Mouse (Mus musculus): Measurements from ENCODE around the gene Gm11213.
A peak's percentile ranks its signal among the peaks of the same experiment; 100 is the strongest.

Gm11213 gene

DNA sequence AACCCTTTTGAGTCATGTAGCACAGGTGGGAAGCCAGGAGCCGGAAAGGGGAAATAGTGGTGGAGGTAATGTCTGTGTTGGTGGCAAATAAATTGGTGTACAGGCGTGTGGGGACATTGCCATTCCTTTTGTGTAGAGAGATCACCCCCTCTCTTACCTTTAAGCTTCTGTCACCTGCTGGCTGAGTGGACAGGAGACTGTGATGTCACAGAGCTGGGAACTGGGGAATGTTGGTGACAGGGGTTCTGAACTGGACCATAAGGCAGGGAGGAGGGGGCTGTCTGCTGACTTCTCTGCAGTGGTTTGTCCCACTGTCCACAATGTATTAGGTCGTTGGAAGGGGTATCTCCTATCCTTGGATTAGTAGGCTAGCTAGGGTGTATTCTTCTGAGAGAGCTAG, at the start of gene Gm11213:
TSS of gene Gm11213 (minus strand) at position 317 of the 400 bp plus-strand sequence.
- no peak for DNase-seq (ENCODE audit: low spot score)

DNA sequence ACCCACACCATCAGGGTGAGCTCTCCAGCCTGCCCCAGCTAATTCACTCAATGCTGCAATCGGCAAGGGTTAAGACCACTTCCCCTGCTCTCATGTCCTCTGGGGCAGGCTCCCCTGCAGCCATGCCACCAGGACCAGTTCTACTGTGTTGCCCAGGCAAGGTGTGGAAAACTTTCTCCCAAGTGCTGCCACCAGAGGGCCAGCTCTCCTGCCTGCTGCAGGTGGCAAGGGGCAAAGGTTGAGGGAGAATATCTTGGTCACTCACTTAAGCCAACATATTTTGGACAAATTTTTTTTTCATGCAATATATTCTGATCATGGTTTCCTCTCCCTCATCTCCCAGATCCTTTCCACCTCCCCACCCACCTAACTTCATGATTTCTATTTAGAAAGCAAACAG, 49.3 kb upstream of the Gm11213 start:
- no peak for DNase-seq (ENCODE audit: low spot score)

DNA sequence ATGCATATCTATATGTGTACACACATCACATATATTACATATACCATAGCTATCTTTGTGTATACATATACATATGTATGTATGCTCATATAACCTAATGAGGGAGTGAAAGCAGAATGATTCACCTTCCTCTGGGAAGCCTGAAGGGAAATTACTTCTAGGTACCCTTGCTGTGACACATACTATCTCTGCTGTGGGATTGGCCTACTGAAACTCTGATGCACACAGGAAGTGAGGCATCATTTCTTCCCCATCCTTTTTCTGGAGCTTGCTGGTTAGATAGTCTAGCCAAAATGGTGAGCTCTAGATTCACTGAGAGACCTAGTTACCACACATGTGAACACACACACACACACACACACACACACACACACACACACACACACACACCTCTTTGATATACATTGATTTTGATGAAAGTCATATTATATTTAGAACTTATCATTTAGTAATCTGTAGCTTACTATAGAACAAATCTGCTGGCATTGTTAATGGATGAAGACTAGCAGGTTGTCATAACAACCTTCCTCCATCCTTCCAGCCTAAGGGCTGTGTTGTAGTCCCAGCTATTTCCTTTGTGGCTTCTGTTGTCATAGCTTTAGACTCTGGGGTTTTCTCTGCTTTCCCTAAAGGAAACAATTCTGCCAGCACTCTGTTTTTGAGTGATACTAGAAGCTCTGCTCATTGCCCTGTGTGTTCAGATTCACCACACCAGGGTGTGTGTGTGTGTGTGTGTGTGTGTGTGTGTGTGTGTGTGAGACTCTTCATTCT, 39.1 kb upstream of the Gm11213 start:
- no peak for DNase-seq (ENCODE audit: low spot score)

DNA sequence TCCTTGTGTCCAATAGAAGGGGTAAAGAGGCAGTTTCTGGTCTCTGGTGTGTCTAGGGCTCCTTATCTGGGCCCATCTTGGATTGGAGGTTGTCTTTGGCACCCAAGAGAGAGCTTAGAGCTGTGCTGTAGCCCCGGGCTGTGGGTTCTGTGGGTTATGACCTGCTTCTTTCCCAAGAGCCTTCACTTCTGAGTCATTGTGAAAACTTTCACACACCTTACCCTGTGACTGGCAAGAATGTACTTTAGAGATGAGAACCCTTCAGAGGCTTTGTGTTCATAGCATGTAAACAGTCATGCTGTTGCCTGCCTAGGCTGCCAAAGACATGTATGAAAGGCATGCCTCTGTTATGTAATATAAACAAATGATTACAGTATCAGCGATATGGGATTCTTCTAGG, 34.8 kb upstream of the Gm11213 start:
- no peak for DNase-seq (ENCODE audit: low spot score)

DNA sequence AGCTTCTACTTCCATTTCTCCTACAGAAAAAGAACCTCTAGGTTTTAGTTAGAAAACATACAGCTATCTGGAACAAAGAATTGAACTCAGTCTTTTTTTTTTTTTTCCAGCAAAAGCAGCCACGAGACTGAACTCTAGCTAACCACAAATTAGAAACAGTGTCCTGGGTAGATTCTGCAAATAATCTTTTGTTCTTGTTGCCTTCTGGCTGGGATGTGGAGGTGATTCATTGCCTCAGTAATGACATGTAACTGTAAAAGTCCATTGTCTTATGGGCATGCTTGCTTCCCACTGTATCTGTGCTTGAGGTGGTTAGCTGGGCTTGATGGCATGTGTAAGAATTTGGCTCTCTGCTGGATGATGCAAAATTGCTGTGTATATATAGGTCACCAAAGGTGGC, 33.5 kb upstream of the Gm11213 start:
- no peak for DNase-seq (ENCODE audit: low spot score)

DNA sequence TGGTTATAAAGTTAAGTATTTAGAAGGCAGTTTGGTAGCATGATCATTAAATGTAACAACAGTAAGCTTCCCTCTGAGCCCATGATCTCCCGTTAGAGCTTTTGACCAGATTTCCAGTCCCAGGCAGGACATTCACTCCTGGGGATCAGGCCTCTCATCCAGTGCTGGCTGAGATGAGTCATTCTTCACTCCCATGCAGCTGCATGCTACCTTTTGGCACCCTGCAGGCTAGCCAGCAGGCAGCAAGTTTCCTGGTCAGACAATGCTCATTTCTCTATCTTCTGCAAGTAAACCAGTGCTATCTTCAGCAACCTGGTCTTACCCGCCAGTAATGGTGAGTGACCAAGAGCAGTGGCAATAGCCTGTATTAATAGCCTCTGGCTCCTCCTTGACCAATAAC, 28.1 kb upstream of the Gm11213 start:
- DNase-seq (ENCODE audit: low spot score), result no peak

DNA sequence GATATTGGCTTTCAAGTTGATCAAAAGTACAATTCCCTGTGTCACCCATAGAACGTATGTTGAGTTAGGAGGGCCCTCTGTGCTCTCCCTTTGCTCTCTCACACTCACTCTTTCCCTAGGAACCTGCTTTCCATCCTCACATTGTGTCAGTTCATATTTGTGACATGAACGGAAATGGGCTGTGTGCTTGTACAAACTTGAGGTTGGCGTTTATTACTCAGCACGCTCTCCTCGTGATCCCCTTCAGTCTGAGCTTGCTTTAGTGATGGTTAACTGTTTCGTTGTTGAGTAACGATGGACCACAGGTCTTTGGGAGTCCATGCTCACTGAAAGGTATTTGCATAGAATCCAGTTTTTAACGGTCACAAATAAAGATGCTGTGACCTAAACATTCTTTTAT, 22.1 kb upstream of the Gm11213 start:
- no peak for DNase-seq (ENCODE audit: low spot score)

DNA sequence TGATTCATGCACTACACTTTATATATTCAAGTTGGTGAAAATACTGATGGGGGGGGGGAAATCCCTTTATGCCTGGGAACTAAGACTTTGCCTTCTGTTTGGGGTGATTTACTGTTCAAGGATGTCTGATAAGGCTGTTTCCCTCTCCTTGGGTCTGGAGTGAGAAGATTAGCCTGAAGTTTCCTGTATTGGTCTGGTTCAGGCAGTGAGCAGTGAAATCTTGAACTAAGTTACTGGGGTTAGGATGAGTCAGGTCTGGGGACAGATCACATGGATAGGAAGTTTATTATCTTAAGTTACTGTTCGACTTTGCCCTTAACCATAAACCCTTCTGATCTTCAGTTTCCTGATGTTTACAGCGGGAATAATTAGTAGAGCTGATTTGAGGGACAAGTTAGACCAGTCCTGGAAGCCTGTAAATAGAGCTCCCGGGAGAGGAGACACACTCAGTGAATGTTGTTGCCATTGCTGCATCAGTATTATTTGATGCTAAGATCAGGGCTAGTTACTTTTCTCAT, 20.6 kb upstream of the Gm11213 start:
- no peak for DNase-seq (ENCODE audit: low spot score)

DNA sequence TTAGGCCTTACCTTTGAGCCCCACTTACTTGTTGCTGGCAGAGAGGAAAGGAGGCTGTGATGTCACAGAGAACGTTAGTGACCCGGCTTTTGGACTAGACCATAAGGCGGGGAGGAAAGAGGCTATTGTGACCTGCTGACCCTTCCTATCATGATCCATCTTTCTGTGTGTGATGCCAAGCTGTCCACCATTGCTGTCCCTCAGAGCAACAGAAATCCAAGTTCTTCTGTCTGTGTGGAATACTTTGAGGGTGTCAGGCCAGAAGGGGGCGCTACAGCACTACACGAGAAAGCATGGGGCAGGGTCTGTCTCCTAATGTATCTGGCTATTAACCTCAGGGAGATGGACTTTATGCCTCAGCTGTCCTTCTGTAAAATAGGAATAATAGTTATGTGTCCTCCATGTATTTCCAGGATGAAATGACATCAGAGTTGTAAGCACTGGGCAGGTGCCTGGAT, 17.3 kb upstream of the Gm11213 start, which contains the start of gene Tex48:
TSS of gene Tex48 (minus strand) at position 51 of the 458 bp plus-strand sequence.
- DNase-seq (ENCODE audit: low spot score), result peak; percentile 10

DNA sequence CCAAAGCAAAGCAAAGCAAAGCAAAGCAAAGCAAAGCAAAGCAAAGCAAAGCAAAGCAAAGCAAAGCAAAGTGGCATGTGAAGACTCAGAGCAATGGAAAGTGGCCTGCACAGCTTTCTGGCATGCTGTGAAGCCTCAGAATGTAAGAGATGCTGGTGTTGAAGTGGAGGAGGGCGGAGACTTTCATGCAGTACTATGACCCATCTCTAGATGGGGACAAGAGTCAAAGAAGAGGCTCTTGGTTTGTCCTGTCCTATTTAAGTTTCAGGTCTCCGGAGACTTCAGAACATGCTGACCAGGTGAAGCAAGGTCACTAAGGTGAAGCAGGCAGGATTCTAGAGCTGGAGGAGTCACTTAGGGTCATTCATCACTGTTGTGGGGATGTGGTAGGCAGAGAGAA, 16.8 kb upstream of the Gm11213 start:
- no peak for DNase-seq (ENCODE audit: low spot score)

DNA sequence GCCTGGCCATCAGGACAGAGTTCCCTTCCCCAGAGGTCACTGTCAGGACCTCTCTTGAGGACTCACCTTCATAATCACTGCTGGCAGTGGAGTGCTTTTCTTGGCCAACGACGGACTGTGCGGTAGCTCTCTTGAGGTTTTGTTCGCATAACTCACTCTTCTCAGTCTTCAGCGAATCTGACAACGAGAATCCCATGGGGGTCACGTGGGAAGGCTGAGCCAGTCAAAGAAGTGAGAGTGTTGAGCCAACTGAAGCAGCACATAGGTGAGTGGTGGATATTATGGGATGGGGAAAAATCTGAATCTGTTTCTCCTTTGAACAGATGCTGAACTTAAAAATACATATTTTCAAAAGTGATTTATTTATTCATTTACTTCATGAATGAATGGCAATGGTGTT, 3.3 kb upstream of the Gm11213 start:
- DNase-seq (ENCODE audit: low spot score), result no peak

DNA sequence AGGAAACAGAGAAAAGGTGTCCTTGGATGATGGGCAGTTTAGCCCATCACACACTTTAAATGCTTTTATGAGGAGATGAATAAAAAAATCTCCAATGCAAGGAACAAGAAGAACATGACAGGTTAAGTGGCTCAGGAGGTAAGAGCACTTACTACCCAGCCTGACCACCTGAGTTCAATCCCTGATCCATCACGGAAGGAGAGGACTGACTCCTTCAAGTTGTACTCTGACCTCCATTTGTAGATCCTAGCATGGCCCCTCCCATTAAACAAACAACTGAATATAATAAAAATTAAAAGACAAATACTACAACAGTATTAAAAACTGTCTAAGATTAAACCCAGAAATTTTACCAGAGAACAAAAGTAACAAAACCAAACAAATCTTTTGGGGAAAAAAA, 907 bp upstream of the Gm11213 start:
- DNase-seq (ENCODE audit: low spot score), result no peak

DNA sequence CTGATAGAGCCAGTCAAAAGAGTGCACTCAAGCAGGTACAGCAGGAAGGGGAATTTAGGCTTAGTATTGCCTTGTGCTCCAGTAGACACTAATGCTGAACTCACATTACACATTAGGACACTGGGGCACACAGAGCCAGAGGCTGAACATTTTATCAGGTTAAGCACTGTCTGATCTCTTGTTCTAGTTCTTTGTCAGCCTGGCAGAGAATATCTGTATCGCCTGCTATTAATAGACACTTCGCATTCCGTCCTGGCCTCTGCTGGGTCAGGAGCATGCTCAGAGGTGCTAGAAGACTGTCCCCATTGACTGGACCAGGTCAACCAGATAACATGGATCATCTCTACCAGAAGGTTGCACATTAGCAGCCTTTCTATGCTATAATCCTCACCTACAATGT, 484 bp upstream of the Gm11213 start:
- no peak for DNase-seq (ENCODE audit: low spot score)

DNA sequence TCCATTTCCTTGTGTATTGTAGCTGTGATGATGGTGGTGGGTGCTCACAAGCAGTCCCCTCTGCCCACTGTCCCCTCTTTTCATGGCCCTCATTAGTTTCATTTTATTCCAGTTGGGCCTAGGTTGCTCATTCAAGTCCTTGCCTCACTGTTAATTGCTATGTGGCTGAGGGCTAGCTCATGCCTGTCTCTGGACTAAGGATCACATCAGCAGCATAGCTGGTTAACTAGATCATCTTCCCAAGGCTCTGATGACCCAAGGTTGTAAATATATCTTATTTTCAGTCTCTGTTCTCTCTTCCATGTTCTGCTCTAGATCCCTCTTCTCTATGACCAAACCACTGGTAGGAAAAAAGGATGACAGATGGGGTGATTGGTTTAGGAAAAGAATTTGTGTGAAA, 3.8 kb downstream of the Gm11213 start:
- no peak for DNase-seq (ENCODE audit: low spot score)

DNA sequence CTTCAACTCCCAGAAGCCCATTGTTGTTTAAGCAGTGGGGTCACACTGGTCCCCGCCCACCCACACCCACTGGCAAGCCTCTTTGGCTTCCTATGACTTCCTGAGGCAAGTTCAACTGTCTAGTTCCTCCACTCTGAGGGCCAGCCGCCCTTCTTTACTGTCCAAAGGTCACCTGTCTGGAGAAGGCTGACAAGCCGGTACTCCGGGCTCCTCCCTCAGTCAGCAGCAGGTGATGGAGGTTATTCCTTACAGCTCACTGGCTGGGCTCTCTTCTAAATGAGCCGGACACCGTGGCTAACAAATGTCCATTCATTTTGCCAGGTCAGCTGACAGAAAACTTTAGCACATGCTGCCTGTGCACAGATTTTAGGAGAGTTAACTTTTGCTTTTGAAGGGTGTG, 4.3 kb downstream of the Gm11213 start:
- no peak for DNase-seq (ENCODE audit: low spot score)

DNA sequence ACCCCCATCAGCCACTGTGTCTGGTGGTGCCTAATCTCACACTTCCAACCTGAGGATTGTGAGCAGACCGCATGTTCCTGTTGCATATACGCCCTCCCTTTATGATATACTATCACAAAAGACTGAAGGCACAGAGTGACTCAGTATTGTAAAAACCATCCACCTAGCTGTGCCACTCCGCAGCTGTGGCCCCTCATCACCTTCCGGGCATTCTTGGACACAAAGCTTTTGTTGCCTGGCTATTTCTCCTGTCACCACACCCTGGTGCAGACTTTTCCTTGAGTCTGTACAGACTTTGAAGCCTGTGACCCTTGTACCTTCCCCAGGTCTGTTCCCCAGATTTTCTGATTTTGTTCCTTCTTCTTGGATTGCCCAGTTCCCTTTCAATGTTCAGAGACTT, 9.1 kb downstream of the Gm11213 start:
- no peak for DNase-seq (ENCODE audit: low spot score)

DNA sequence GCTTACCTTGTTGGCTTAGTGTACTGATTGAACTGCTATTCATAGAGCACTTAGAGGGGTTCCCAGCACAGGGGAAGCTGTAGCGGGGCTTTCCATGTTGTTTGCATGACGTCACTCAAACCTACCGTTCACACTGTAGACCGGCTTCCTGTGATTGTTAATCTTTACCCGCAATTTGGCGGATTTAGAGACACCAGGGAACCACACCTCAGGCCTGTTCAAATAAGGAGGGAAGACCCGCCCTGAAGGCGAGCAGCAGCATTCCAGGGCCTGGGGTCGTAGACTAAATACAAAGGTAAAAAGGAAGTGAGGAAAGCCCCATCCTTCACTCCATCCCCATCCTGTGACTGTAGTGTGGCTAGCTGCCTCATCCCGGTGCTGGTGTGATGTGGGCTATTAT, 9.8 kb downstream of the Gm11213 start:
- no peak for DNase-seq (ENCODE audit: low spot score)

DNA sequence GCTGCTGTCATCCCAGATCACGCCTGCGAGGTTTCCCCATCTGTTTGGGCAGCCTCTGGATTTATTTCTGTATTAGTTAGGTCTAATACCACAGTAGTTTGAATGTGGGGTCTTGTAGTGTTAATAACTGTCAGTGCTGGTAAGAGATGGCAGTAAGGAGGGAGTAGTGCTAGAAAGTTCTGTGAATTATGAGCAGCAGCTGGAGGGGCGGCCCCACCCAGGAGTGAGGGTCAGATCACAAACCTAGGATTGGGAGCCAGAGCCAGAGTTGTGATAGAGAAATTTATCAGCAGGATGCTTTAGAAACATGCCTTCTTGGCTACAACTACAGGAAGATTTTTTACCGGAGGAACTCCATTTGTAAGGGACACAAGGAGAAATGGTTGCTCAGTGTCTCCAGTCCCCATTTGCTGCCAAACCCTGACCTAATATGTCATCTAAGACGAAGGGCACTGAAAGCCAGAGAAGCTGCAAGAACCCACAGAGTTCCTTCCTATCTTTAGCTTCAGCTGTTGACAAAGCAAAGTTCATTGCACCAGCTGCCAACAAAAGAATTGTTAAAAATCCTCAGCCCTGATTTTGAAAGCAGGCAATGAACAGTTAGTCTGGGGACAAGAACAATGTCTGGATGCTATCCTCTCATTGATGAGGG, 10.5 kb downstream of the Gm11213 start:
- DNase-seq (ENCODE audit: low spot score), result no peak

DNA sequence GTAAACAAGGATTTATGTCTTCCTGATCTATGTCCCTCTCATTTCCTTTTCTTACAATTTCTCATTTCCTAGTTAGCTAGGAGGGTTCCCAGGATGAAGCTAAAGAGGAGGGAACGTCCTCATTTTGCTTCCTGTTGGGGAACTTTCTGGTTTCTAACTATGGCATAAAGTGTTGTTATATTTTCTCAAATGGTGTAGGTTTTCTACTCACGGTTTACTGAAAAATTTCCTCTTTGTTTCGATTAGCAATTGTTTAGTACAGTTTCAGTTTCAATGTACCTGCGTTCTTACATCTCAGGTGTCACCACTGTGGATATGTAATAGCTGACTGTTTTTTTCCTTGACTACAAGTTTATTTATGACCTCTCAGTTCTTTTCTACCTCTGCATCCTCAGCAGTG, 14.5 kb downstream of the Gm11213 start:
- no peak for DNase-seq (ENCODE audit: low spot score)

DNA sequence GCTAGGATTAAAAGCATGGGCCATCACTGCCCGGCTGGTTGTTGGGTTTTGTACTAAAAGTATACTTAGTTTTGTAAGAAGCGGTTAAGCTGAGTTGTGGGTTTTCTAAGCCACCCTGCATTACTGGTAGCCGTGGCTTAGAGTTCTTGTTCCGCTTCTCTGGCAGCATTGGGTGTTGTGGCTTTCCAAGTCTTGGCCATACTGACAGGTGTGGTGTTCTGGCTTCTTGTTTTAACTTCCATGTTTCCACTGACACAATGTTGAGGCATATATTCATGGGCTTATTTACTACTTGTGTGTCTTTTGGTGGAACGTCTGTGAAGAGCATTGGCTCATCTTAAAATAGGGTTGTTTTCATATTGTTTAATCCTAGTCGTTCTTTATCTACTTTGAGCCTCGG, 15.1 kb downstream of the Gm11213 start:
- DNase-seq (ENCODE audit: low spot score), result no peak

DNA sequence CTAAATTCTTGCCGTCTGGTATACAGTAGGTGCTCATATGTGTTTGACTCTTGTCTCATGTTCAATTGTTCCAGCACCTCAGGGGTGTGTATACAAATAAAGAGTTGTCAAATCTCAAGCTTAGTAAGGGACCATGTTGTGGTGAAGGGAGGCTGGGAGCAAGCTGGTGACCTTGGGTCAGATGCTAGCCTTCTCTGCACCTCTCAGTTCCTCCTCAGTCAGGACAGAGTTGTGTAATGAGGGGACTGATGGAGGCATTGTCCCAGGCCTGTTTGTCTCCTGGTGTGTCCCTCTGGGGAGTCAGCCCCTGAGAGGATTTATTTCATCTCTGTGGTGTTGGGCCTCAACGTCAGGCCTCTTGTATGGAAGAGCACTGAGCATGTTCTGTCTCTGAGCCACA, 18.8 kb downstream of the Gm11213 start:
- DNase-seq (ENCODE audit: low spot score), result no peak

DNA sequence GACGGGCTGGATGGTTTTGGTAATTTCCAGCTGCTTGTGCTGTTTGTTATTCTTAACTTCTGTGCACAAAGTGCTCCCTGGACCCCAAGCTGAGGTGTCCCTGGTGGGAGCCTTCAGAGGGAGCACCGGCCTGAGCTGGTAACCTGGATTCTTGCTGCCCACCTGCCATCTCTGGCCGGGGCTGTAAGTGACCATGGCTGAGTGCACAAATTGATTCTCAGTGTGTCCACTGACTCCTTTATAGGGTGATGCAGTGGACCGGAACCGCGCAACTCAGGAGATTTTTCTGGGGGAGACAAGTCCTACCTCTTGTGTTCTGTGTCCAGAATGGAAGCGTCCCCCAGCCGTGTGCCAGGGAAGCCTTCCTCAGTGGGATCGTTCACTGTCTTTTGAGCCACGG, 19.8 kb downstream of the Gm11213 start:
- no peak for DNase-seq (ENCODE audit: low spot score)

DNA sequence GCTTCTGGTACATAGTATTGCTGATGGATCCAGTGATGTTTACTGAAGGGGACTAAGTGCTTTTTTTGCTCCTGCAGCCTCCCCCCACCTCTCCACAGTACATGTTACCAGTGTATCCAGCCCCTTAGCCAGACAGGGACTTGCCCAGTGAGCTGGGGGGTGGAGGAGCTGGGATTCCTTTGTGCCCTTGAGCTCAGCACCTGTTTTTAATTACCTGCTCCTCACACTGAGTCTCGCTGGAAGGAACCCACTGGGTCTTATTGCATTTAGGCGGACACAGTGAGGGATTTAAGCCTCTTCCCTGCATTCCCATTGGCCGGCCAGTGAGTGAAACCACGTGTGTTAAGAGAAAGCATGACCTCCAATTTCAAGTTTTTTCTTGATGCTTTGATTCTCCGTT, 22.5 kb downstream of the Gm11213 start:
- DNase-seq (ENCODE audit: low spot score), result no peak

DNA sequence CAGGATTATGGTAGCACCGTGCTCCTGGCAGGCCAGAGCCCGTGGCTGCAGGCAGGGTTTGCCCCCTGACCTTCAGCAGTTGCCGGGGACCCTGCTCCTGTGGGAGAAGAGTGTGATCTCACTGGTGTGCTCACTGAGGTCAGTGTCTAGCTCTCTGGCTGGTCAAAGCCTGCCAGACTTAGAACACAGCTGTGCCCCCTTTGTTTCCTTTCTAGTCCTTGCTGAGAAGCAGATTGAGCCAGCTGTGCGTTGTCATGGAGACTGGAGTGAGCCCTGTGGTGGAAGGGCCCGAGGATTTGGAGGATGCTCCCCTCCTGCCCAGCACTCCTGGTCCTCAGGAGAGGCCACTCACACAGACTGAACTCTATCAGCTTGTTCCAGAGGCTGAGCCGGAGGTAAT, 25.0 kb downstream of the Gm11213 start:
- no peak for DNase-seq (ENCODE audit: low spot score)
